Mouse (Mus musculus): Measurements from ENCODE around the gene Tmem251. TPM values are rescaled to one million over a fixed set of nuclear protein-coding genes. Genes with fewer than 3 reads are reported as not detected.

Tmem251 gene
- total RNA-seq, 2 experiments from 2014 or later, result 5.7 to 6.0 TPM

GRCm38 (mm10) chr12:102710851-102711375, 32.6 kb upstream of the Tmem251 start:
- no peak for DNase-seq

- DNase-seq, result no peak
Measured at GRCm38 (mm10) chr12:102713153-102713865, 30.3 kb upstream of the Tmem251 start.

- no peak for DNase-seq
Measured at GRCm38 (mm10) chr12:102714116-102714515, 29.4 kb upstream of the Tmem251 start.

GRCm38 (mm10) chr12:102714654-102715395, 28.7 kb upstream of the Tmem251 start:
- no peak for DNase-seq

GRCm38 (mm10) chr12:102719552-102720315, 23.8 kb upstream of the Tmem251 start:
- peak; percentile 51 for DNase-seq

GRCm38 (mm10) chr12:102722451-102722850, 21.1 kb upstream of the Tmem251 start:
- DNase-seq, result no peak

- DNase-seq, result no peak
Measured at GRCm38 (mm10) chr12:102722966-102723365, 20.6 kb upstream of the Tmem251 start.

GRCm38 (mm10) chr12:102723861-102724260, 19.7 kb upstream of the Tmem251 start:
- no peak for DNase-seq

GRCm38 (mm10) chr12:102725146-102725545, 18.4 kb upstream of the Tmem251 start:
- no peak for DNase-seq

GRCm38 (mm10) chr12:102725761-102726175, 17.8 kb upstream of the Tmem251 start:
- no peak for DNase-seq

GRCm38 (mm10) chr12:102729855-102730797, 13.4 kb upstream of the Tmem251 start:
- DNase-seq, result peak; percentile 59

- no peak for DNase-seq
Measured at GRCm38 (mm10) chr12:102730798-102731619, 12.6 kb upstream of the Tmem251 start.

- DNase-seq, result peak; percentile 77
Measured at GRCm38 (mm10) chr12:102733381-102733780, 10.2 kb upstream of the Tmem251 start.

- no peak for DNase-seq
Measured at GRCm38 (mm10) chr12:102739096-102739495, 4.5 kb upstream of the Tmem251 start.

- no peak for DNase-seq
Measured at GRCm38 (mm10) chr12:102740285-102740684, 3.3 kb upstream of the Tmem251 start.

- DNase-seq, result no peak
Measured at GRCm38 (mm10) chr12:102742056-102742455, 1.5 kb upstream of the Tmem251 start.

- no peak for DNase-seq
Measured at GRCm38 (mm10) chr12:102743036-102743588, 450 bp upstream of the Tmem251 start.

- no peak for DNase-seq
Measured at GRCm38 (mm10) chr12:102744839-102745238, 1.3 kb downstream of the Tmem251 start.

GRCm38 (mm10) chr12:102748256-102748655, 4.7 kb downstream of the Tmem251 start:
- no peak for DNase-seq

- peak; percentile 46 for DNase-seq
Measured at GRCm38 (mm10) chr12:102756304-102756703, 12.7 kb downstream of the Tmem251 start.
